Mouse (Mus musculus) skeletal muscle tissue, adult 2 months (tissue): Measurements from ENCODE around the gene Sae1.
"Not testable (repeated sequence)": the region's sequence is repeated elsewhere in the genome, so short reads cannot be mapped to it uniquely, and the experiment has no call there.

Experiments
- DNase-seq: peaks from one replicate; pipeline ENCODE4 v3.0.0-alpha.2; 2012; ENCODE audit warnings: low read depth, low spot score

Gene Sae1

GRCm38 (mm10) chr7:16310521-16311452 is 76.8 kb downstream of the Sae1 start:
- no peak for DNase-seq

GRCm38 (mm10) chr7:16310020-16310520 is 77.5 kb downstream of the Sae1 start:
- DNase-seq, result peak; percentile 78

GRCm38 (mm10) chr7:16309318-16310019 is 78.1 kb downstream of the Sae1 start:
- DNase-seq, result peak; percentile 54

- DNase-seq, result no peak
Observed at GRCm38 (mm10) chr7:16308555-16309317, 78.9 kb downstream of the Sae1 start.

GRCm38 (mm10) chr7:16308093-16308492 is 79.5 kb downstream of the Sae1 start, which contains the start of gene Bbc3:
Bbc3 (plus strand) TSS chr7:16308393.
- DNase-seq, result not testable (repeated sequence)

- DNase-seq, result not testable (repeated sequence)
Observed at GRCm38 (mm10) chr7:16307141-16307540, 80.5 kb downstream of the Sae1 start.

- peak; percentile 81 for DNase-seq
Observed at GRCm38 (mm10) chr7:16299419-16300035, 88.1 kb downstream of the Sae1 start.

- no peak for DNase-seq
Observed at GRCm38 (mm10) chr7:16298927-16299326, 88.7 kb downstream of the Sae1 start.

- DNase-seq, result no peak
Observed at GRCm38 (mm10) chr7:16297616-16298015, 90.0 kb downstream of the Sae1 start.

GRCm38 (mm10) chr7:16296766-16297390 is 90.7 kb downstream of the Sae1 start:
- peak; percentile 89 for DNase-seq

GRCm38 (mm10) chr7:16296146-16296545 is 91.5 kb downstream of the Sae1 start:
- no peak for DNase-seq

GRCm38 (mm10) chr7:16295321-16295900 is 92.2 kb downstream of the Sae1 start:
- DNase-seq, result peak; percentile 91

- peak; percentile 95 for DNase-seq
Observed at GRCm38 (mm10) chr7:16294837-16295236, 92.8 kb downstream of the Sae1 start.

GRCm38 (mm10) chr7:16294346-16294745 is 93.3 kb downstream of the Sae1 start:
- no peak for DNase-seq

- no peak for DNase-seq
Observed at GRCm38 (mm10) chr7:16287791-16288190, 99.8 kb downstream of the Sae1 start.

- no peak for DNase-seq
Observed at GRCm38 (mm10) chr7:16287016-16287415, 100.6 kb downstream of the Sae1 start.

GRCm38 (mm10) chr7:16286026-16286961 is 101.3 kb downstream of the Sae1 start, which contains the start of gene Ccdc9:
Ccdc9 (minus strand) TSS chr7:16286795.
- DNase-seq, result peak; percentile 99

GRCm38 (mm10) chr7:16285450-16286025 is 102.1 kb downstream of the Sae1 start:
- DNase-seq, result no peak

- no peak for DNase-seq
Observed at GRCm38 (mm10) chr7:16284904-16285303, 102.7 kb downstream of the Sae1 start.
